Mouse (Mus musculus) neural tube, embryonic 12.5 days (tissue): ENCODE data around the gene Magi2. TPM values are rescaled to one million over a fixed set of nuclear protein-coding genes. Genes with fewer than 3 reads are reported as not detected.

ENCODE experiments used
- ATAC-seq: fragments of 200-750 bp; cut with Nextera tagmentation; 2 replicates; pipeline ENCODE4 v1.8.0; 2017; ENCODE audit warnings: low read depth, mild to moderate bottlenecking, moderate TSS enrichment, moderate library complexity; ENCODE audit not compliant: low FRiP score
- H3K27ac ChIP-seq: fragments of 300-500 bp; sonication (generic); 2 replicates; pipeline ENCODE4 v1.5.1; 2016
- H3K27me3 ChIP-seq: fragments of 300-500 bp; sonication (generic); replicated peaks from 2 replicates; pipeline ENCODE4 v1.6.1; 2016; ENCODE audit warnings: mild to moderate bottlenecking
- H3K36me3 ChIP-seq: fragments of 300-500 bp; sonication (generic); 2 replicates; pipeline ENCODE4 v1.6.1; 2016; ENCODE audit warnings: mild to moderate bottlenecking
- H3K4me1 ChIP-seq: fragments of 300-500 bp; sonication (generic); 2 replicates; pipeline ENCODE4 v1.6.1; 2016
- H3K4me2 ChIP-seq: fragments of 300-500 bp; sonication (generic); replicated peaks from 2 replicates; pipeline ENCODE4 v1.6.1; 2016; ENCODE audit warnings: mild to moderate bottlenecking
- H3K4me3 ChIP-seq: fragments of 300-500 bp; sonication (generic); 2 replicates; pipeline ENCODE4 v1.5.1; 2016
- H3K9ac ChIP-seq: fragments of 300-500 bp; sonication (generic); 2 replicates; pipeline ENCODE4 v1.6.1; 2016; ENCODE audit warnings: mild to moderate bottlenecking
- H3K9me3 ChIP-seq: fragments of 300-500 bp; sonication (generic); 2 replicates; pipeline ENCODE4 v1.6.1; 2016; ENCODE audit warnings: mild to moderate bottlenecking
- WGBS: fragments of 180-500 bp; shearing (Covaris S2); methylation state at CpG from one replicate; pipeline ENCODE4 v1.1.7; 2016; 5-methylcytosine and 5-hydroxymethylcytosine counted together
- polyA plus RNA-seq: library from polyadenylated mRNA; unstranded; fragments of >200 nt; fragmentation: Nextera tagmentation; extraction: Ambion mirVana; gene quantifications from 2 replicates; pipeline ENCODE4 v1.2.1, GENCODE M21; 2016

Magi2 gene
- polyA plus RNA-seq, 1 experiment from 2014 or later: 15.2 TPM

DNA sequence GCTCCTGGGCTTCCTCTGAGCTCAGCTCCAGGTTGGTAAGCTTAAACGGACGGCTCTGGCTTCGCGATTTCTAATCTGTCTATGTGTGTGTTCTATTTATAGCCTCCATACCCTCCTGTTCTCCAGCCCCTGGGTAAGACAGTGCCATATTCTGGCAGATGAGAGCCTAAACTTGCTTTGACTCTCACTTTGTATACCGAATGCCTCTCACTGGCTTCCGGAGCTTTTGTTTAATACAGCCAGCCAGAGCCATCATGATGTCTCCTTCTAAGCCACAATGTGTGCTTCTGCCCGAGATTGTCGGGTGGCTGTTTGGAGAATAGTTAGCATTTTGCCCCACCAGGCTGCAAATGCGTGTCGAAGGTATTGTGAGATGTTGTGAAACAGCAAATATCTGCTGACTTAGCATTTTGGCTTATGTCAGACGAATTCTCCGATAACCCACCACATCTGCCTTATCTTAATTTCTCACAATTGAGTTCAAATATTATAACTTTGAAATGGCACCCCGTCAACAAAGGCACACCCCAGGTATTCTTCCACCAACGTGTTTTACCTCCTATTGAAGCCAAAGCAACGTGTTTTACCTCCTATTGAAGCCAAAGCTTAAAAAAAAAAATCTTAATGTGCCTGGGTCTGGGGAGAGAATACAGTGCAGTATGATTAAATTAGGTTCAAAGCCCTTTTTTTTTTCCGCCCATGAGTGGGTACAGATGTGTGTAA is 681.3 kb downstream of the Magi2 start:
- Histone ChIP-seq H3K36me3 (no peaks in the 10 kb centered on the region), H3K4me3 (peak overlapping the region; percentile 51), H3K4me2 (peak overlapping the region; percentile 69), H3K4me1 (0 out of 2 replicates have a peak, but pooled peaks cover 3% of the 10 kb centered on the region), H3K27me3 (no peaks in the 10 kb centered on the region), H3K9ac (peak overlapping the region; percentile 62), H3K9me3 (no peaks in the 10 kb centered on the region), H3K27ac (no peak overlapping the region)
- 3% methylated on average over 16 of the region's 16 CpGs for WGBS
- no peak; the same call in 1 of the 2 replicates for ATAC-seq

DNA sequence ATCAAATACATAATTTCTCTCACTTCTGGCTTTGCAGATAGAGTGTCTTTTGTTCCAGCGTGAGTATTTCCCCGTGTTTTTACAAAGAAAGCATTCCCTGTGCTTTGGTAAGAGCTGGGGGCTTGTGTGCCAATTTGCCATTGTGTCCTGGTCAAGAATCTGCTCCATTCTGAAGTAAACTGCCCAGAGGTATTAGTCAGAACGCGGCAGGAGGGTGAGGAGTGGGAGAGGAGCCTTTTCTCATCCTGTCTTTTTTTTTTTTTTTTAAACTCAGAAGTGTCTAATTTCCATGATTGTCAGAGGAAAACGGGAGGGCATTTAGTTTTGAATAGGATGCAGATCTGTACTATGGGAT is 681.8 kb downstream of the Magi2 start:
- Histone ChIP-seq H3K4me1 (0 out of 2 replicates have a peak, but pooled peaks cover 3% of the 10 kb centered on the region), H3K27ac (no peak overlapping the region; the same call in 1 of the 2 replicates), H3K27me3 (no peaks in the 10 kb centered on the region), H3K36me3 (no peaks in the 10 kb centered on the region), H3K9me3 (no peaks in the 10 kb centered on the region), H3K4me2 (peak overlapping the region; percentile 69), H3K9ac (peak overlapping the region; percentile 62), H3K4me3 (peak overlapping the region; percentile 51)
- under 1% methylated on average over 5 of the region's 5 CpGs for WGBS
- no peak for ATAC-seq

DNA sequence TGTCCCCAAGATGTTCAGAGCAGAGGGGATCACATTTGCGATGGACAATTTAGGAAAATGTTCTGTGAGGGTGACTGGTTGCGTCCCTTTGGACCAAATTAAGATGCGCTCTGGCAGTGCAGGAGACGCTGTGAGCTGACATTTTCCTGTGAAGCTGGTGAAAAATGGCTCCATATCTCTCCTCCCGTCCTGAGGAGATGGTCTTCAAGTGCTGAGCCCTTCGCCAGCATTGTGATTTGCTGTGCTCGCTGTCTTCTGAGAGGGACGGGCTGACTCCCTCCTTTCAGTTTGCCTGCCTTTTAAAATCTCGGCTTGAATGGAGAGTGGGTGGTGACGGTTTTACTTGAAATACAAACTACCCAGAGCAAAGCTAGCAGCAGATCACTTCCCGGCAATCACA is 682.2 kb downstream of the Magi2 start:
- no peaks in the 10 kb centered on the region for H3K36me3 ChIP-seq
- peak; percentile 57; the same call in 1 of the 2 replicates for ATAC-seq
- peak overlapping the region; percentile 69 for H3K4me2 ChIP-seq
- no peak overlapping the region; the same call in 1 of the 2 replicates for H3K27ac ChIP-seq
- 2% methylated on average over 11 of the region's 11 CpGs for WGBS
- no peaks in the 10 kb centered on the region for H3K27me3 ChIP-seq
- peak overlapping the region; percentile 51 for H3K4me3 ChIP-seq
- no peaks in the 10 kb centered on the region for H3K9me3 ChIP-seq
- H3K9ac ChIP-seq: peak overlapping the region; percentile 62
- 0 out of 2 replicates have a peak, but pooled peaks cover 3% of the 10 kb centered on the region for H3K4me1 ChIP-seq

DNA sequence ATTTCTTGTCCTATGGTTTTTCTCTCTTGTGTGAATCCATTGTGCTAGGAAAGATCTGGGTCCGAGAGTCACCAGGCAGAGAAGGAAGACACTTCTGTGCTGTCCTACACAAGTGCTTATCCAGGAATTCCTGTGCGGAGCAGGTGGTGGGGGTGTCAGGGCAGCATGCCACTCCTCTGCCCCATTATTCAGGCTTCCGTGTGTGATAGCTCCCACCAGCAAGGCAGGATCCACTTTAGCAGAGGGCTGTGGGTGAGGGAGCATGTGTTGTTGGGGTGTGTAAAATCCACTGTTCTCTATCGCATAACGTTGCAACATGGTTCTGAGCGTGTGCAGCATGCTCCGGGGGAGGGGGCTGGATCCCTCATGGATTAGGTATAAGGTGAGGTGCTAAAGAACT is 682.8 kb downstream of the Magi2 start:
- ATAC-seq: peak; percentile 36; the same call in 1 of the 2 replicates
- peak overlapping the region; percentile 69 for H3K4me2 ChIP-seq
- no peaks in the 10 kb centered on the region for H3K36me3 ChIP-seq
- H3K9ac ChIP-seq: peak overlapping the region; percentile 62
- no peaks in the 10 kb centered on the region for H3K27me3 ChIP-seq
- H3K4me3 ChIP-seq: peak overlapping the region; percentile 51
- 0 out of 2 replicates have a peak, but pooled peaks cover 3% of the 10 kb centered on the region for H3K4me1 ChIP-seq
- WGBS: 70% methylated on average over 7 of the region's 7 CpGs
- no peaks in the 10 kb centered on the region for H3K9me3 ChIP-seq
- H3K27ac ChIP-seq: no peak overlapping the region

DNA sequence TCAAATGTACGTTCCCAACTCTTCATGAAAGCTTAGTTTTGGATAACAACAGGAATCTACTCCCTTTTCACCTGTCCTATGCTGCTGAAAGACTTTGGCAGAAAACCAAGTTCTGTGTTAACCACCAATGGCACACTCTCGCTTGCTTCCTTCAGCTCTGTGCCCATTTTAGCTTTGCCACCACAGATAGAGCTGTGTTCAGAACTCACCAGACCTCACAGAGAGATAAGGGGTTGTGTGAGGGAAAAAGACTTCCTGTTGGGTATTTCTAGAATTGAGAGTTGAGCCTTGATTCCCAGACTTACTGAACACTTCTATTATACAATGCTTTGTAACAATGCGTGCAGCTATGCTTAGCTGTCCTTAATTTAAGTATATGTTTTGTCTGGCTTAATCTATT is 705.3 kb downstream of the Magi2 start:
- WGBS: 90% methylated on average over 3 of the region's 3 CpGs
- Histone ChIP-seq H3K27ac (no peak overlapping the region), H3K4me2 (no peak overlapping the region), H3K9me3 (no peaks in the 10 kb centered on the region), H3K4me1 (no peaks in the 10 kb centered on the region), H3K9ac (no peak overlapping the region), H3K36me3 (no peaks in the 10 kb centered on the region), H3K27me3 (no peaks in the 10 kb centered on the region), H3K4me3 (no peak overlapping the region)
- ATAC-seq: no peak

DNA sequence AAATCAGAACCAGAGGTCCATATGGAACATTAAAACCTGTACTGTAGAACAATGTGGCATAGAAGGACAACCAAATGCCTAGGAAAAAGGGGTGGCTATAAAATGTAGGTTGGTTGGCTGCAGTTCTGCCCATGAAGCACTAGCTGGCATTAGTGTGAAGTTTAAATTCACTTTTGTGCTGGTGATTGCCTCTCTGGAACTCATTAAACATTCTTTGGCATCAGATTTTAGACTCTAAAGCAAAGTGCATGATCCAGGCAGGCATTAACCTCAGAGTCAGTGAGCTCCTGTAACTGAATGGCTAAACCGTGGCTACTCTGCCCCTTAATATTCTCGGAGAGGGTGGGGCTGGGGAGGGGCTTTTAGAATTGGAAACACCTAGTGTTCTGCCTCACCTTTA is 706.4 kb downstream of the Magi2 start:
- no peaks in the 10 kb centered on the region for H3K27me3 ChIP-seq
- no peak overlapping the region for H3K4me3 ChIP-seq
- H3K36me3 ChIP-seq: no peaks in the 10 kb centered on the region
- 69% methylated on average over 2 of the region's 2 CpGs for WGBS
- H3K27ac ChIP-seq: no peak overlapping the region
- no peaks in the 10 kb centered on the region for H3K4me1 ChIP-seq
- ATAC-seq: no peak
- H3K9ac ChIP-seq: no peak overlapping the region
- H3K4me2 ChIP-seq: no peak overlapping the region
- no peaks in the 10 kb centered on the region for H3K9me3 ChIP-seq

DNA sequence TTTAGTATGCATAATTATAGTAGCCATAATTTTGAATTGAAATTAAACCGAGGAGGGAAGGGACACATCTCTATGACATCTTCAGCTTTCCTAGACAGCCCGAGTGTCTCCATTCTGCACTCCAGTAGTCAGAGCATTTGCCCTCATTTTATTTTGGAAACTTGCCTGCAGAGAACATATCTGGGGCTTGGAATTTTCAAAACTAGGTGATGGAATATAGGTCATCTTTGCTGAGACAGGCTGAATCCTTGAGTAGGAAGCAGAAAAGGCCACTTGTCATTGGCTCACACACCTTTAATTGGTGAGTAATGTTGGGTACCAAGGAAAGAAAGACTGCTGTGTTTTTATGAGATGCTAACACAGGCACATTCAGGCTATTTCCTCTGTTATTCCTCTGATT is 724.3 kb downstream of the Magi2 start:
- no peak overlapping the region for H3K27ac ChIP-seq
- no peak overlapping the region for H3K4me3 ChIP-seq
- WGBS: 86% methylated on average over 2 of the region's 2 CpGs
- H3K4me1 ChIP-seq: no peaks in the 10 kb centered on the region
- H3K36me3 ChIP-seq: no peaks in the 10 kb centered on the region
- H3K9ac ChIP-seq: no peak overlapping the region
- H3K4me2 ChIP-seq: no peak overlapping the region
- no peak for ATAC-seq
- H3K9me3 ChIP-seq: no peaks in the 10 kb centered on the region
- no peaks in the 10 kb centered on the region for H3K27me3 ChIP-seq

DNA sequence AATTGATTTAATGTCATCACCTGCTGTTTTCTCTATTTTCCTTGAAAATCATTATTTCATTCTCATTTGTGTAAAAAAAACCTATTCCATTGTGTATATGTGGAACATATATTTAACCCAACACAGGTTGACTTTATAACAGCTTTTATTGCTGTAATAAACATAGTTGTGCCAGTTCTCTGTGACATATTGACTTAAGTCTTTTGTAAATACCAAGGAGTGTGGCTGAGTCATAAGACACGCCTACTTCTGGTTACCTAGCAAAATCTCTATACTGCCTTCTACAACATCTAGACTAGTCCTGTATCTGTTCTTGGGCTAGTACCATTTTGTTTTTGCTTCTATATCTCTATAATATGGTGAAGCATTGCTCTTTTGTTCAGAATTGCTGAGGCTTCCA is 737.3 kb downstream of the Magi2 start:
- Histone ChIP-seq H3K9ac (no peak overlapping the region), H3K4me1 (no peaks in the 10 kb centered on the region), H3K27ac (no peak overlapping the region), H3K9me3 (no peaks in the 10 kb centered on the region), H3K27me3 (no peaks in the 10 kb centered on the region), H3K36me3 (no peaks in the 10 kb centered on the region), H3K4me3 (no peak overlapping the region), H3K4me2 (no peak overlapping the region)
- no peak for ATAC-seq
- WGBS: 91% methylated on average over 1 of the region's 1 CpGs

DNA sequence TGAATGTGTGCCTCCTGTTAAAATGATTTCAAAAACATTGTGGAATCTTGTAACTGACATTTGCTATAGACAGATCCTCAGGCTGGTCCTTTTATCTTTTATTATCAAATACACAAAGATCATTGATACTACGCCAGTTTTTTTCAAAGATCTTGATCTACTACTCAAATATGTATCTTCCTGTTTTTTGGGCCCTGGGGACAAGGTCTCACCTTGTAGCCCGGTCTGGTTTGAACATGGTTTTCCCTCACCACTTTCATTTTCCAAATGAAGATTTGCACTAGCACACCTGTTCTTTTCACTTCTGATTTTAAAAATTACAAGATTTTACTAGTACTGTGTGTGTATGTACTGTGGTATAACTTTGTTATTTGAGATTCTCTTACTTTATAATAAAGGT is 745.9 kb downstream of the Magi2 start:
- WGBS: 92% methylated on average over 2 of the region's 2 CpGs
- Histone ChIP-seq H3K9ac (no peak overlapping the region), H3K4me3 (no peak overlapping the region), H3K9me3 (no peaks in the 10 kb centered on the region), H3K4me1 (no peaks in the 10 kb centered on the region), H3K27me3 (no peaks in the 10 kb centered on the region), H3K4me2 (no peak overlapping the region), H3K27ac (no peak overlapping the region), H3K36me3 (no peaks in the 10 kb centered on the region)
- ATAC-seq: no peak

DNA sequence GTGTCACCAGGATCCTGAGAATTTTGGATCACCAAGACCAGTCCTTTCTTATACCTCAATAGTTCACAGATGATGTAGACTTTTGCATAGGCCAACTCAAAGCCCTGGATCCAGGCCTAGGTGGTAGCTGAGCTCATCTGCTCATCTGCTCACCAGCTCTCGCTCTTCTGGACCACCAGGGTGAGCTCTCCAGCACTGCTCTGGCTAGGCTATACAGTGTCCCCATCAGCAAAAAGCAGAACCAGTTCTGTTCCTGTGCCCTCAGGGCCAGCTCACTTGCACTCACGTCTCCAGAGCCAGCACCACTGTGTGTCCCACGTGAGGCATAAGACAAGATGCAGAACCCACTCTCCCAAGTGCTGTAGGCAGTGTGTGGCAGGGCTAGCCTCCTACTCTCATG is 747.0 kb downstream of the Magi2 start:
- 90% methylated on average over 3 of the region's 3 CpGs for WGBS
- H3K4me3 ChIP-seq: no peak overlapping the region
- H3K4me1 ChIP-seq: no peaks in the 10 kb centered on the region
- H3K4me2 ChIP-seq: no peak overlapping the region
- no peak overlapping the region for H3K9ac ChIP-seq
- H3K36me3 ChIP-seq: no peaks in the 10 kb centered on the region
- no peaks in the 10 kb centered on the region for H3K9me3 ChIP-seq
- no peak overlapping the region for H3K27ac ChIP-seq
- H3K27me3 ChIP-seq: no peaks in the 10 kb centered on the region
- ATAC-seq: no peak

DNA sequence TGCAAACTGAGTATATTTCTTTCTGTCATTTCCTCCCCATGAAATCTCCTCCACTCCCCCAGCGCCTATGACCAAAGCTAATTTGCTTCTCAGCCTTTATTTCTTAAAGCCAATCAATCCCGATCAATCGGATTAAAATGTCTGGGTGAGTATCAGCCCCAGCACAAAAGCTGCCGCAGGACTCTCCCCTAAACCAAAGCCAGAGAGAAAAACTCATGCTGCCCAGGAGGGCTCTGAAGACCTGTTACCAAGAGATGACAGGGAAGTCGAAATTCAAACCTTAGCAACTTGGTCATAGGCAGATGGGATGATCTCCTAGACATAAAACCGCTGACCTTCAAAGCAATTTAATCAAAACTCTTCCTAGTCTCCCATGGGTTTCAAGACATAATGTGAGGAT is 754.7 kb downstream of the Magi2 start:
- ATAC-seq: 0 out of 2 replicates have a peak, but pooled peaks have one; percentile 38
- Histone ChIP-seq H3K4me3 (no peak overlapping the region), H3K4me2 (no peak overlapping the region), H3K36me3 (no peaks in the 10 kb centered on the region), H3K9ac (no peak overlapping the region), H3K9me3 (no peaks in the 10 kb centered on the region), H3K4me1 (peaks cover 13% of the 10 kb centered on the region), H3K27ac (no peak overlapping the region), H3K27me3 (no peaks in the 10 kb centered on the region)
- WGBS: 84% methylated on average over 6 of the region's 6 CpGs

DNA sequence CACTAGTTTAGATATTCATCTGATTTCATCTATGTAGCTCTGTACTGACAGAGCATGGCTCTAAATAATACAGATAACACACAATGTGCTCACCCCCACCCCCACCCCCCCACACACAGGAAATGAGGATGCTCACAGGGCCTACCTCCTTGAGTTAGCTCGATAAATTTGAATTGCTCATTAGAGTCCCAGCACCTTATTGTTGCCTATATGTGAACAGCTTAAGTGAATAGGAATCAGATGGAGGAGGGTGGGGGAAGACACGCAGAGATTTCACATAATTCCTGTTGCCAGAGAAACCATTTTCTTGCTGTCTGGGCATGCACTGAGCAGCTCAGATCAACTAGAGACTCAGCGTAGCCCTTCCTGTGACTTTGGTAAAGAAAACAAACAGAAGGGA is 755.2 kb downstream of the Magi2 start:
- ATAC-seq: peak; percentile 83
- Histone ChIP-seq H3K9ac (no peak overlapping the region), H3K4me3 (no peak overlapping the region), H3K4me1 (peaks cover 13% of the 10 kb centered on the region), H3K36me3 (no peaks in the 10 kb centered on the region), H3K27me3 (no peaks in the 10 kb centered on the region), H3K4me2 (peak overlapping the region; percentile 3; the same call in 1 of the 2 replicates), H3K9me3 (no peaks in the 10 kb centered on the region), H3K27ac (no peak overlapping the region)
- WGBS: 29% methylated on average over 3 of the region's 3 CpGs

DNA sequence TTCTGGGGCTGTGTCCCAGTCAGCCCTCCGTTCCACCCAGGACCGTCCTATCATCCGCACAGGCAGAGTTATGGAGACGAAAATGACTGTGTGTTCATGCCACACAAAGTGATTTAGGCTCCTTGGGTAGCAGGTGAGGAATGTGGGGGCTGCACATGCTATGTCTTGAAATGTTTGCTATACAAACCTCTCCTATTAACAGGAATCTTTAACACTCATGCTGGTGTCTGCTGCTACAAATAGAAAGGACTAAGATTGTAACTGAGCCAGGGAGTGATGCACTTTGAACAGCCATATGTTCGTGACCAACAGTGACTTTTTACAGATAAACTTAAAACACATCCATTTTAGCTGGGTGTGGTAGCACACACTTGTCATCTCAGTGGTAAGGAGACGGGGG is 772.6 kb downstream of the Magi2 start:
- Histone ChIP-seq H3K9me3 (no peaks in the 10 kb centered on the region), H3K9ac (no peak overlapping the region), H3K36me3 (no peaks in the 10 kb centered on the region), H3K4me1 (no peaks in the 10 kb centered on the region), H3K4me3 (no peak overlapping the region), H3K27ac (no peak overlapping the region), H3K4me2 (no peak overlapping the region), H3K27me3 (no peaks in the 10 kb centered on the region)
- ATAC-seq: no peak
- 84% methylated on average over 6 of the region's 6 CpGs for WGBS
